Mouse (Mus musculus): ENCODE data around the gene Hist2h2be. TPM values are rescaled to one million over a fixed set of nuclear protein-coding genes. Genes with fewer than 3 reads are reported as not detected.
"Not testable (repeated sequence)": the region's sequence is repeated elsewhere in the genome, so short reads cannot be mapped to it uniquely, and the experiment has no call there.

Hist2h2be gene
- polyA plus RNA-seq, 1 experiment from 2014 or later: 8.7 TPM

- H3K9me3 ChIP-seq (replicated peaks; ENCODE audit: low read length): no peaks in the 10 kb centered on the region
- no peak for TF ChIP-seq CTCF (IDR thresholded peaks at IDR 0.05; ENCODE audit: low read depth)
- H3K36me3 ChIP-seq (ENCODE audit: insufficient read depth, low read length): no peaks in the 10 kb centered on the region
- H3K27ac ChIP-seq: peak overlapping the region; percentile 61
- 79% methylated on average over 9 of the region's 9 CpGs for whole genome bisulfite sequencing
- H3K4me3 ChIP-seq (replicated peaks; ENCODE audit: low read depth, low read length): no peak overlapping the region
- ATAC-seq (replicated peaks; ENCODE audit: low FRiP score, low read depth) (no peak), DNase-seq (ENCODE audit: low spot score) (no peak)
- H3K9ac ChIP-seq (ENCODE audit: low read depth, low read length): 0 out of 2 replicates have a peak overlapping the region, but pooled peaks have one; percentile 14
- no peaks in the 10 kb centered on the region for H3K27me3 ChIP-seq (ENCODE audit: insufficient read depth, low read length)
- H3K4me2 ChIP-seq (ENCODE audit: low read length): peak overlapping the region; percentile 30
- peaks cover 19% of the 10 kb centered on the region for H3K4me1 ChIP-seq (replicated peaks; ENCODE audit: insufficient read depth, low read length)
Observed at GRCm38 (mm10) chr3:96240799-96241197, 19.9 kb downstream of the Hist2h2be start.

- TF ChIP-seq CTCF (IDR thresholded peaks at IDR 0.05; ENCODE audit: low read depth): no peak
- peak overlapping the region; percentile 48 for H3K4me3 ChIP-seq (replicated peaks; ENCODE audit: low read depth, low read length)
- H3K9ac ChIP-seq (ENCODE audit: low read depth, low read length): 0 out of 2 replicates have a peak overlapping the region, but pooled peaks have one; percentile 78
- peak overlapping the region; percentile 59 for H3K4me2 ChIP-seq (ENCODE audit: low read length)
- H3K9me3 ChIP-seq (replicated peaks; ENCODE audit: low read length): no peaks in the 10 kb centered on the region
- H3K36me3 ChIP-seq (ENCODE audit: insufficient read depth, low read length): no peaks in the 10 kb centered on the region
- H3K27me3 ChIP-seq (ENCODE audit: insufficient read depth, low read length): no peaks in the 10 kb centered on the region
- DNase-seq (ENCODE audit: low spot score) (no peak), ATAC-seq (replicated peaks; ENCODE audit: low FRiP score, low read depth) (no peak)
- peak overlapping the region; percentile 94 for H3K27ac ChIP-seq
- WGBS: 64% methylated on average over 7 of the region's 7 CpGs
- H3K4me1 ChIP-seq (replicated peaks; ENCODE audit: insufficient read depth, low read length): peaks cover 11% of the 10 kb centered on the region
Observed at GRCm38 (mm10) chr3:96243921-96244572, 23.1 kb downstream of the Hist2h2be start.

GRCm38 (mm10) chr3:96245003-96245886 is 24.3 kb downstream of the Hist2h2be start, which contains the start of gene Hist2h2aa1:
Gene Hist2h2aa1, plus strand, starts transcription at chr3:96245497.
- H3K36me3 ChIP-seq (ENCODE audit: insufficient read depth, low read length); H3K27me3 ChIP-seq (ENCODE audit: insufficient read depth, low read length); H3K9me3 ChIP-seq (replicated peaks; ENCODE audit: low read length): not testable (repeated sequence)
- H3K4me3 ChIP-seq (replicated peaks; ENCODE audit: low read depth, low read length): peak within 1 kb of the TSS; percentile 48
- ATAC-seq (replicated peaks; ENCODE audit: low FRiP score, low read depth) (peak; percentile 86), DNase-seq (ENCODE audit: low spot score) (peak; percentile 75)
- H3K9ac ChIP-seq (ENCODE audit: low read depth, low read length): peak within 1 kb of the TSS; percentile 78
- peaks cover 11% of the 10 kb centered on the region for H3K4me1 ChIP-seq (replicated peaks; ENCODE audit: insufficient read depth, low read length)
- peak within 1 kb of the TSS; percentile 59 for H3K4me2 ChIP-seq (ENCODE audit: low read length)
- 0% methylated on average over 19 of the region's 88 CpGs for WGBS
- H3K27ac ChIP-seq: peak within 1 kb of the TSS; percentile 94

GRCm38 (mm10) chr3:96246018-96246417 is 25.1 kb downstream of the Hist2h2be start:
- H3K4me3 ChIP-seq (replicated peaks; ENCODE audit: low read depth, low read length): 0 out of 2 replicates have a peak overlapping the region, but pooled peaks have one; percentile 14

GRCm38 (mm10) chr3:96246427-96246856 is 25.5 kb downstream of the Hist2h2be start, which contains the start of gene Hist2h3c1:
Gene Hist2h3c1, plus strand, starts transcription at chr3:96246685.
- not testable (repeated sequence) for H3K36me3 ChIP-seq (ENCODE audit: insufficient read depth, low read length); DNase-seq (ENCODE audit: low spot score); H3K27me3 ChIP-seq (ENCODE audit: insufficient read depth, low read length); H3K9me3 ChIP-seq (replicated peaks; ENCODE audit: low read length)
- peaks cover 11% of the 10 kb centered on the region for H3K4me1 ChIP-seq (replicated peaks; ENCODE audit: insufficient read depth, low read length)
- H3K27ac ChIP-seq: peak within 1 kb of the TSS; percentile 83; the same call in 1 of the 2 replicates
- H3K4me3 ChIP-seq (replicated peaks; ENCODE audit: low read depth, low read length): peak within 1 kb of the TSS; percentile 36
- peak within 1 kb of the TSS; percentile 51 for H3K4me2 ChIP-seq (ENCODE audit: low read length)
- peak within 1 kb of the TSS; percentile 55 for H3K9ac ChIP-seq (ENCODE audit: low read depth, low read length)
- WGBS: 0% methylated on average over 1 of the region's 47 CpGs
- peak; percentile 93 for ATAC-seq (replicated peaks; ENCODE audit: low FRiP score, low read depth)

More at GRCm38 (mm10) chr3:96246018-96246417, 25.1 kb downstream of the Hist2h2be start:
- not testable (repeated sequence) for H3K9me3 ChIP-seq (replicated peaks; ENCODE audit: low read length); H3K9ac ChIP-seq (ENCODE audit: low read depth, low read length); DNase-seq (ENCODE audit: low spot score); H3K27me3 ChIP-seq (ENCODE audit: insufficient read depth, low read length); H3K36me3 ChIP-seq (ENCODE audit: insufficient read depth, low read length); ATAC-seq (replicated peaks; ENCODE audit: low FRiP score, low read depth); H3K4me2 ChIP-seq (ENCODE audit: low read length)
- peaks cover 11% of the 10 kb centered on the region for H3K4me1 ChIP-seq (replicated peaks; ENCODE audit: insufficient read depth, low read length)
- WGBS: 1% methylated on average over 10 of the region's 21 CpGs
- peak overlapping the region; percentile 83; the same call in 1 of the 2 replicates for H3K27ac ChIP-seq

All from kidney, postnatal 0 days (tissue).